Mouse (Mus musculus) ES-Bruce4 (cell line): ENCODE data around the gene Lef1. TPM values are rescaled to one million over a fixed set of nuclear protein-coding genes. Genes with fewer than 3 reads are reported as not detected.

Source experiments
- H3K27ac ChIP-seq: 2 replicates; pipeline ENCODE4 v1.5.1; 2012; ENCODE audit warnings: low read length, inconsistent platforms; ENCODE audit not compliant: insufficient read depth
- H3K27me3 ChIP-seq: 2 replicates; pipeline ENCODE4 v1.6.1; 2012; ENCODE audit warnings: mild to moderate bottlenecking, low read length, inconsistent platforms; ENCODE audit not compliant: control insufficient read depth, poor library complexity, insufficient read depth, severe bottlenecking
- H3K36me3 ChIP-seq: 2 replicates; pipeline ENCODE4 v1.6.1; 2012; ENCODE audit warnings: inconsistent platforms, mild to moderate bottlenecking, low read length, moderate library complexity; ENCODE audit not compliant: control insufficient read depth, poor library complexity, insufficient read depth, severe bottlenecking
- H3K4me1 ChIP-seq: one replicate; pipeline ENCODE4 v1.8.1; 2011; ENCODE audit warnings: low read length; ENCODE audit not compliant: control insufficient read depth, insufficient read depth
- H3K4me3 ChIP-seq: 2 replicates; pipeline ENCODE4 v1.5.1; 2011; ENCODE audit warnings: low read depth, mild to moderate bottlenecking, low read length
- H3K9ac ChIP-seq: 2 replicates; pipeline ENCODE4 v1.6.1; 2012; ENCODE audit warnings: low read depth, mild to moderate bottlenecking, inconsistent platforms; ENCODE audit not compliant: poor library complexity, severe bottlenecking
- H3K9me3 ChIP-seq: replicated peaks from 2 replicates; pipeline ENCODE4 v1.6.1; 2012; ENCODE audit warnings: mild to moderate bottlenecking, low read length, inconsistent platforms; ENCODE audit not compliant: control insufficient read depth, poor library complexity, insufficient read depth, severe bottlenecking
- CTCF ChIP-seq: IDR thresholded peaks from one replicate; pipeline ENCODE4 v1.8.1; 2011; ENCODE audit warnings: low read depth, low read length
- EP300 ChIP-seq: IDR thresholded peaks from 2 replicates; pipeline ENCODE4 v1.6.1; 2011; ENCODE audit warnings: low read depth, low read length; ENCODE audit not compliant: insufficient read depth
- POLR2A ChIP-seq: IDR thresholded peaks from one replicate; pipeline ENCODE4 v1.8.1; 2011; ENCODE audit warnings: low read length; ENCODE audit not compliant: insufficient read depth
- polyA plus RNA-seq: library from polyadenylated mRNA; stranded (reverse); fragments of >200 nt; gene quantifications from 2 replicates; pipeline ENCODE4 v1.2.4, GENCODE M21; 2011; ENCODE audit warnings: low read depth; ENCODE audit not compliant: missing spikeins, insufficient read depth, insufficient read length

Gene Lef1
- polyA plus RNA-seq, 1 experiment, result 3.4 TPM

GRCm38 (mm10) chr3:131134003-131134402 lies 23.7 kb downstream of the Lef1 start:
- no peaks in the 10 kb centered on the region for H3K4me1 ChIP-seq
- no peaks in the 10 kb centered on the region for H3K9me3 ChIP-seq
- H3K36me3 ChIP-seq, result no peaks in the 10 kb centered on the region
- no peak overlapping the region for H3K27ac ChIP-seq
- no peak overlapping the region for H3K9ac ChIP-seq
- H3K27me3 ChIP-seq, result no peaks in the 10 kb centered on the region; the same call in 1 of the 2 replicates
- no peak overlapping the region for H3K4me3 ChIP-seq
- no peak for TF ChIP-seq EP300
- TF ChIP-seq CTCF, result no peak
- TF ChIP-seq POLR2A, result no peak

- Histone ChIP-seq H3K27me3 (no peaks in the 10 kb centered on the region; the same call in 1 of the 2 replicates), H3K9ac (no peak overlapping the region), H3K27ac (no peak overlapping the region), H3K36me3 (no peaks in the 10 kb centered on the region), H3K4me3 (no peak overlapping the region), H3K4me1 (peaks cover 4% of the 10 kb centered on the region), H3K9me3 (no peaks in the 10 kb centered on the region)
- TF ChIP-seq POLR2A (no peak), CTCF (no peak), EP300 (no peak)
Measured at GRCm38 (mm10) chr3:131135434-131135833, 25.2 kb downstream of the Lef1 start.

GRCm38 (mm10) chr3:131136455-131136854 lies 26.2 kb downstream of the Lef1 start:
- no peaks in the 10 kb centered on the region for H3K36me3 ChIP-seq
- no peaks in the 10 kb centered on the region for H3K9me3 ChIP-seq
- H3K4me3 ChIP-seq, result no peak overlapping the region
- H3K27ac ChIP-seq, result no peak overlapping the region
- H3K27me3 ChIP-seq, result no peaks in the 10 kb centered on the region; the same call in 1 of the 2 replicates
- H3K9ac ChIP-seq, result no peak overlapping the region
- TF ChIP-seq EP300, result no peak
- no peak for TF ChIP-seq CTCF
- TF ChIP-seq POLR2A, result no peak
- peaks cover 4% of the 10 kb centered on the region for H3K4me1 ChIP-seq

- no peaks in the 10 kb centered on the region; the same call in 1 of the 2 replicates for H3K27me3 ChIP-seq
- H3K4me3 ChIP-seq, result no peak overlapping the region
- H3K27ac ChIP-seq, result no peak overlapping the region
- no peaks in the 10 kb centered on the region for H3K9me3 ChIP-seq
- H3K4me1 ChIP-seq, result peaks cover 4% of the 10 kb centered on the region
- H3K36me3 ChIP-seq, result no peaks in the 10 kb centered on the region
- TF ChIP-seq POLR2A, result no peak
- no peak for TF ChIP-seq CTCF
- TF ChIP-seq EP300, result no peak
- H3K9ac ChIP-seq, result no peak overlapping the region
Measured at GRCm38 (mm10) chr3:131137119-131137781, 27.0 kb downstream of the Lef1 start.

- TF ChIP-seq POLR2A, result no peak
- no peak for TF ChIP-seq CTCF
- no peak for TF ChIP-seq EP300
- no peaks in the 10 kb centered on the region; the same call in 1 of the 2 replicates for H3K27me3 ChIP-seq
- peaks cover 4% of the 10 kb centered on the region for H3K4me1 ChIP-seq
- no peaks in the 10 kb centered on the region for H3K36me3 ChIP-seq
- H3K27ac ChIP-seq, result no peak overlapping the region
- H3K4me3 ChIP-seq, result no peak overlapping the region
- H3K9ac ChIP-seq, result no peak overlapping the region
- no peaks in the 10 kb centered on the region for H3K9me3 ChIP-seq
Measured at GRCm38 (mm10) chr3:131138224-131138623, 28.0 kb downstream of the Lef1 start.

GRCm38 (mm10) chr3:131138797-131139196 lies 28.5 kb downstream of the Lef1 start:
- no peaks in the 10 kb centered on the region for H3K9me3 ChIP-seq
- no peaks in the 10 kb centered on the region; the same call in 1 of the 2 replicates for H3K27me3 ChIP-seq
- H3K4me1 ChIP-seq, result peaks cover 7% of the 10 kb centered on the region
- no peak overlapping the region for H3K27ac ChIP-seq
- H3K9ac ChIP-seq, result no peak overlapping the region
- H3K36me3 ChIP-seq, result no peaks in the 10 kb centered on the region
- TF ChIP-seq EP300 (no peak), CTCF (no peak), POLR2A (no peak)
- no peak overlapping the region for H3K4me3 ChIP-seq
